Mouse (Mus musculus): Measurements from ENCODE around the gene Josd1. TPM values are rescaled to one million over a fixed set of nuclear protein-coding genes. Genes with fewer than 3 reads are reported as not detected.
A peak's percentile ranks its signal among the peaks of the same experiment; 100 is the strongest.

Josd1 gene
- total RNA-seq, 1 experiment from 2014 or later, result 27.9 TPM

DNA sequence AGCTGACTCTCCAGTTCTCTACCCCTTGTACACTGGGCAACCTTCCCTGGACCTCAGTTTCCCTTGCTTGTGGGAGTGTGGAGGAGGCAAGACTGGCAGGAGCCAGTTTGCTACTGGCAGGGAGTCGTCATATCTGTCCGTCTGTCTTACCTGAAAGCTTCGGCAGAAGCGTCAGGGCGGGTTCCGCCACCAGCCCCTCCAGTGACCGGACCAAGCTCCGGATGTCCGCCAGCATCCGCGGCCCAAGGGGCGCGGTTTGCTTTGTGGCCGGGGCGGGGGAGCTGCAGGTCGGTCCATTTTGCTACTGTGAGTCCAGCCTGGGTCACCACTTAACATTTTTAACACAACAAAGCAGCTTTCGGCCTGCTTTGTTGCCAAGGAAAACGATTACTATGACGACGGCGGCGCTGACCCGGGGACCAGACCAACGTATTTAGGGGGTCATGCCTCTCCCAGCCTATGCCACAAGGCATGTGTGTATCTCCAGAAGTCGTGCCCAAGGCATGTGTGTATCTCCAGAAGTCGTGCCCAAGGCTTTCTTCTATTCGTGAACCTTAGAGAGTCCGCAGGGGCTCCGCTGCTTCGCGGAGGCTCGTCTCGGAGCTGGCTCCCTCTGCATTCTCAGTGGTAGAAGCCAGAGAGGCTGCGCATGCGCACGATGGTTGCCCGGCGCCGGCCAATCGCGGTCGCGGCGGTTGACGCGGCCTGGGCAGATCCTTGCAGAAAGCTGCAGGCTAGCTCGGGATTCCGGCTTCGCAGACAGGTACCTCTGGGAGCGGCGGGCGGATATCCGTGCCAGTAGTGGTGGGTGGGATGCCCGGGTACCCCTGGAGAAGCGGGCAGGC, 29.0 kb downstream of the Josd1 start, which contains the start of the genes Fam227a and Cby1:
Gene Fam227a, minus strand, starts transcription at position 426 of the 845 bp plus-strand sequence.
Gene Cby1, plus strand, starts transcription at position 669 of the 845 bp plus-strand sequence.
- peak; percentile 98 for DNase-seq

DNA sequence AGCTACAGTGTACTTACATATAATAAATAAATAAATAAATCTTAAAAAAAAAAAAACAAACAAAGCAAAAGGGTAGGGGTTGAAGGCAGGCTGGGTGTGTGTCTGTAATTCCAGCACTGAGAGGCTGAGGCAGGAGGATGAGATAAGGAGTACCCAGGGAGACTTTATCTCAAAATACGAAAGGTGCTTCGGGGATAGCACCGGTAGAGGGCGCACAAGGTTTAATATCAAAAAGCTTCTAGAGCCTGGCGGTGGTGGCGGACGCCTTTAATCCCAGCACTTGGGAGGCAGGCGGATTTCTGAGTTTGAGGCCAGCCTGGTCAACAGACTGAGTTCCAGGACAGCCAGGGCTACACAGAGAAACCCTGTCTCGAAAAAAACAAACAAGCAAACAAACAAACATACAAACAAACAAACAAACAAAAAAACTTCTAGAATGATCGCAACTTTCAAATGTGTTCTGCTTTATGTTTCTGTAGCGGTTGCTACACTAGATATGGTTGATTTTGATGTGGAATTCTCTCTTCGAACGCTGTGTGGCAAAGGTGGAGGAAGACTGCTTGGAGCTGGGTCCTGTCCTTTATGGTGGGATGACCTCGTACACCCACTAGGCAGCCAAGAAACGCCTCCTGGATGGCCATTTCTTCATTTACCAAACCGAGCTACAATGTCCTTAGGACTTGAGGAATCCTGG, 29.7 kb downstream of the Josd1 start:
- peak; percentile 77 for DNase-seq

DNA sequence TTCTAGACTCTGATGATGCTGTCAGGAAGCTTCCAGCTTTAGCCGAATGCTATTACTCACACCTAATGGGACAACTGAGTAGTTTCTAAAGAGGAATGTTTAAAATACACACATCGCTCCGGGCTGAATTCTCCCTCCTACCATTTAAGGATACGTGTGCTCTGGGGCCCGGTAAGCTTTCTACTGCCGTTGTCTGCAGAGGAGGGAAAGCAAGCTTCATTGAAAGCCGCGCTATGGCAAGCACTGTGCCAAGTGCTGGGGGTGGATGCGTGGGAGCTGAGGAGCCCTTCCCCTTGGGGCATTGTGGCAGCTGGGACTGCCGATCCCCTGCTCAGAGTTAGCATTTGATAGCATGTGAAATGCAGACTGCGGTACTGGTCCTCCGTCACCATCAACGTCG, 31.3 kb downstream of the Josd1 start:
- DNase-seq, result no peak

DNA sequence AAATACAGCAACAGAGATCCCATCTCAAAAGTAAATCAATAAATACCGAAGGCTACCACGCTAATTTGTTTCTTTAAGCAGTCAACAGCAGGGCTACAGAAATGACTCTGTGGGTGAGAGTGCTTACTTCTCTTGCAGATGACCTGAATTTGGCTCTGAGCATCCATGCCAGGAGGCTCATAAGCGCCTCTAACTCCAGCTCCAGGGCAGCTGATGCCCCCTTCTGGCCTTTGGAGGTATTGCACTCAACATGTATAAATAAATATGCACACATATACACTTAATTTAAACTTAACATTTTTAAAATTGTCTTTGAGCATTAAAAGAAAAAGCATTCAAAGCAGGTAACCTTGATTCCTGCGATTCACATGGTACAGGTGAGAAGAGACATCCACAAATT, 36.2 kb downstream of the Josd1 start:
- DNase-seq, result no peak

DNA sequence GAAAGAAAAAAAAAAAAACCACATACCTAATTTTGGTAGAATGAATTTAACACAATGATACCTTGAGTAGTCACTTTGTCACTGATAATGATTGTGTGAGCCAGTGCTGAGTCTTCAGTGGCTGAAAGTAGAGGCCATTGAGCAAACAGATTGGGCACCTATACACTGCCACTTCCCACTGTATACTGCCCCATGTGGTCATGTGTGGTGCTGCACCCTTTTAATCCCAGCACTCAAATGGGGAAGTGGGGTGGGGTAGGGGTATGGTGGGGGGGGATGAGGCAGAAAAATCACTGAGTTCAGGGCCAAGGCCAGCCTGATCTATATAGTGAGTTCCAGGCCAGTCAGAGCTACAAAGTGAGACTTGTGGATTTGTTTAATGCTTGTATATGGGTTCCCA, 37.1 kb downstream of the Josd1 start:
- DNase-seq, result peak; percentile 34

DNA sequence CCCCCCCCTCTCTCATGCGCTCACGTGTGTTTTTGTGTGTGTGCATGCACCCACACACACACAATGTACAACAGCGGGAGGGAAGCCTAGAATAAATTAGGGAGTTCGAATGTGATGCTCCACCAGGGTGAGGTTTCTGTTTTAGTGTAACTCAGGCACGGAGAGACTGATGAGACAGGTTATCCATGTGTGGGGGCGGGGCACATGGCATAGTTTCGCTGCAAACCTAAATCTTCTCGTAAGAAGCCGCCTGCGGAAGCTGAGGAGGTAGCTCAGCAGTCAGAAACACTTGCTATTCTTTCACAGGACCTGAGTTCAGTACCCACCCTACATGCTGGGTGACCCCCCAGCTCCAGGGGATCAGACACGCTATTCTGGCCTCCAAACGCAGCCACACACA, 39.6 kb downstream of the Josd1 start:
- no peak for DNase-seq

DNA sequence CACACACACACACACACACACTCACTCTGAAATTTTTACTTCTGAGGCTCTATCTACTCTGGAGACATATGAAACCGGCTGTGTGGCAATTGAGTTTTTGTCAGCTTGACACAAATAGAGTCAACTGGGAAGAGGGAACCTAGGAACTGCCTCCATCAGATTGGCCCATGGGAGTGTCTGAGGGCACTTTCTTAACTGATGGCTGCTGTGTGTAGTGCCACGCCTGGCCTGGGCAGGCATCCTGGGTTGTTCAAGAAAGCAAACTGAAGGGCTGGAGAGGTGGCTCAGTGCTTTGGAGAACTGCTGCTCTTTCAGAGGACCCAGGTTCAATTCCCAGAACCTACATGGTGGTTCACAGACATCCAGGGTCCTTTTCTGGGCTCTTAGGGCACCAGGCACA, 42.2 kb downstream of the Josd1 start:
- no peak for DNase-seq

DNA sequence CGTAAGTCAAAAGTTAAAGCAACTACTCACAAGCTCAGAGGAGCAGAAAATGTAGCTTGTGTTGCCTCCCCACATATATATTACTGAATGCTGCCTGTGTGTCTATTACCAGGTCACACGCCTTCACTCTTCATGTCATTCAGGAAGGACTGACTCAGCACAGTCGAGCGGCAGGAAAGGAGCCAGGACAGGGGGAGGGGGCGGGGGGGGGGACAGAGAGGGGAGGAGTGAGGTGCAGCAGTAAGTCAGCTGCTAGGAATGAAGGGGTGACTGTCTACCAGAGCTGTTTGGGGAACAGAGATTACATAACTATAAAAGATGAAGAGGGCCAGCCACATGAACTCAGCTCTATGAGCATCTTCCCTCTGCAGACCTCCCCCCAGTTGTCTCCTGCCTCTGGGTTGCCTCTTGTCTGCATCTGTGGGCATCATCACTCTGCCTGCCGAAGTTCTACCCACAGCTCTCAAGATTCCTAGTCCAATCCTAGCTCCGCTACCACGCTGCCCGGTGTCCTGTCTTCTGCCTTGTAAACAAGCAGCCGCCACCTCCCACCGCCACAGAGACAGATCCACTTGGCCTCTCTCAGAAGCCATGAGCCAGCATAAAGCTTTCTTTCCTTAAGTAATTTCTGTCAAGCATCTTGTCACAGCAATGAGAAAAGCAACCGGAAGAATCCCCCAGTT, 46.4 kb downstream of the Josd1 start:
- DNase-seq, result no peak

DNA sequence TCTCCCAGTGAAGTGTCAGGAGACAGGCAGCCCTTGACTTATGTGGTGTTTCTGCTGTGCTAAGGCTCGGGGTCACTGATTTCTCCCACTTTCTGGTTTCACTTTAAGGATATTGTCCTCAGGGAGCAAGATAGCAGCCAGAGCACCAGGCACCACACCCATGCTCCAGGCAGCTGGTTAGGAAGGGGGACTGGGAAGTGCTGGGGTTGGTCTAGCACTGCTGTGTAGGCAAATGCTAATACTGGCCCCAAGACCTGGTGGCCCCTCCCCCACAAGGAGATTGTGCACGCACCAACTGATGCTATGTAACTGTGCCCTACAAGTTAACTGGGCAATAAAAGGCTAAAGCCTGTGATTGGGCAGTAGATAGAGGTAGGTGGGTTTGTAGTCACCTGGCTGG, 57.2 kb downstream of the Josd1 start:
- no peak for DNase-seq

Other genes with a start within 250 kb of the Josd1 start
- gene Csnk1e, start 232.4 kb downstream of the Josd1 start, total RNA-seq (2021), result 92.0 and 115 TPM in 2 replicates
- gene Kcnj4, start 182.7 kb downstream of the Josd1 start, total RNA-seq (2021), result 0.27 and 0.57 TPM in 2 replicates
- 2.7 and 3.3 TPM in 2 replicates for gene Kdelr3, start 171.5 kb downstream of the Josd1 start, total RNA-seq (2021)
- gene Ddx17, start 141.2 kb downstream of the Josd1 start, total RNA-seq (2021), result 331 and 385 TPM in 2 replicates
- gene Dmc1, start 82.8 kb downstream of the Josd1 start, total RNA-seq (2021), result 2.5 and 3.5 TPM in 2 replicates
- 2.9 and 4.1 TPM in 2 replicates for gene Fam227a, start 29.0 kb downstream of the Josd1 start, total RNA-seq (2021)
- gene Cby1, start 28.7 kb downstream of the Josd1 start, total RNA-seq (2021), result 15.0 and 24.5 TPM in 2 replicates
- 82.7 and 113 TPM in 2 replicates for gene Tomm22, start 17.1 kb downstream of the Josd1 start, total RNA-seq (2021)
- gene Gtpbp1, start 2.9 kb upstream of the Josd1 start, total RNA-seq (2021), result 30.1 and 34.7 TPM in 2 replicates
- gene Sun2, start 54.6 kb upstream of the Josd1 start, total RNA-seq (2021), result 44.0 and 50.9 TPM in 2 replicates
- 17.7 and 23.1 TPM in 2 replicates for gene Dnal4, start 89.9 kb upstream of the Josd1 start, total RNA-seq (2021)
- 4.6 and 6.8 TPM in 2 replicates for gene Nptxr, start 116.8 kb upstream of the Josd1 start, total RNA-seq (2021)
- 1.7 and 2.6 TPM in 2 replicates for gene Npcd, start 146.3 kb upstream of the Josd1 start, total RNA-seq (2021)
- gene Cbx6, start 146.8 kb upstream of the Josd1 start, total RNA-seq (2021), result 55.3 and 73.0 TPM in 2 replicates
- 17.5 and 25.0 TPM in 2 replicates for gene Apobec3, start 203.7 kb upstream of the Josd1 start, total RNA-seq (2021)

Data from adrenal gland, postnatal 25 days (tissue).